Mouse (Mus musculus) stomach, embryonic 16.5 days (tissue): ENCODE results near the gene Olfr1160. TPM values are rescaled to one million over a fixed set of nuclear protein-coding genes. Genes with fewer than 3 reads are reported as not detected.

ENCODE experiments used
- polyA plus RNA-seq: library from polyadenylated mRNA; unstranded; fragments of >200 nt; fragmentation: Nextera tagmentation; extraction: Ambion mirVana; gene quantifications from 2 replicates; pipeline ENCODE4 v1.2.1, GENCODE M21; 2015

Olfr1160 gene
- polyA plus RNA-seq, 1 experiment from 2014 or later: not detected

Other genes starting within 250 kb of the Olfr1160 start
- gene Olfr152, start 228.8 kb downstream of the Olfr1160 start, polyA plus RNA-seq: not detected in 2 replicates
- gene Olfr1143, start 207.7 kb downstream of the Olfr1160 start, polyA plus RNA-seq: not detected in 2 replicates
- not detected in 2 replicates for gene Olfr1145, start 198.4 kb downstream of the Olfr1160 start, polyA plus RNA-seq
- not detected in 2 replicates for gene Olfr1148, start 177.7 kb downstream of the Olfr1160 start, polyA plus RNA-seq
- not detected in 2 replicates for gene Olfr1150-ps1, start 164.3 kb downstream of the Olfr1160 start, polyA plus RNA-seq
- not detected in 2 replicates for gene Olfr1151, start 152.4 kb downstream of the Olfr1160 start, polyA plus RNA-seq
- not detected in 2 replicates for gene Olfr1152, start 141.8 kb downstream of the Olfr1160 start, polyA plus RNA-seq
- not detected in 2 replicates for gene Olfr1153, start 113.3 kb downstream of the Olfr1160 start, polyA plus RNA-seq
- gene Olfr1154, start 103.1 kb downstream of the Olfr1160 start, polyA plus RNA-seq: not detected in 2 replicates
- not detected in 2 replicates for gene Olfr1155, start 63.1 kb downstream of the Olfr1160 start, polyA plus RNA-seq
- not detected in 2 replicates for gene Olfr1156, start 55.2 kb downstream of the Olfr1160 start, polyA plus RNA-seq
- gene Olfr1157, start 40.0 kb downstream of the Olfr1160 start, polyA plus RNA-seq: not detected in 2 replicates
- gene Olfr74, start 33.6 kb downstream of the Olfr1160 start, polyA plus RNA-seq: not detected in 2 replicates
- gene Olfr1158, start 18.2 kb downstream of the Olfr1160 start, polyA plus RNA-seq: not detected in 2 replicates
- gene Olfr1161, start 14.5 kb upstream of the Olfr1160 start, polyA plus RNA-seq: not detected in 2 replicates
- gene Olfr73, start 29.4 kb upstream of the Olfr1160 start, polyA plus RNA-seq: 0.07 TPM in 1 of 2 replicates, not detected in the other
- gene Olfr1162, start 42.9 kb upstream of the Olfr1160 start, polyA plus RNA-seq: not detected in 2 replicates
- gene Olfr1163, start 63.6 kb upstream of the Olfr1160 start, polyA plus RNA-seq: not detected in 2 replicates
- not detected in 2 replicates for gene Olfr1164, start 85.7 kb upstream of the Olfr1160 start, polyA plus RNA-seq
- gene Olfr1166, start 120.0 kb upstream of the Olfr1160 start, polyA plus RNA-seq: not detected in 2 replicates
- not detected in 2 replicates for gene Olfr1167, start 146.9 kb upstream of the Olfr1160 start, polyA plus RNA-seq
- not detected in 2 replicates for gene Olfr1168, start 173.6 kb upstream of the Olfr1160 start, polyA plus RNA-seq
- not detected in 2 replicates for gene Olfr1170, start 220.1 kb upstream of the Olfr1160 start, polyA plus RNA-seq